Mouse (Mus musculus): Measurements from ENCODE around the gene Dnajc24. TPM values are rescaled to one million over a fixed set of nuclear protein-coding genes. Genes with fewer than 3 reads are reported as not detected.

The Dnajc24 gene
- polyA plus RNA-seq, 1 experiment = 12.5 TPM

DNA sequence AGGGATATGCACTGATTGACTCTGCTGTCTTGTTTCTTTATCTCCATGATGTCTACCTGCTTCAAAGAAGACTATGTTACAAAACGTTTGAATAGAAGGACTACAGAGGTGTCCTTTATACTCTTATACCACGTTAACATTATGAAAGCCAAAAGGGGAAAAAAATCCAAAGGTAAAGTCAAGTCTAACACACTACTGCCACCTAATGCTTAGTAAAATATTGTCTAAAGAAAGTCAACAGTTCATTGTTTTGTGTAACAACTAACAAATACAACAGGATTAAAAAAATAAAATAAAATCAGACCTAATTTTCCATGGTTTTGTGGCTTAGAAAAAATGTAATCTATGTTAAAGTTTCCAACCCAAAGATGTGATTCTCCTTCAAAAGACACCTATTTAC lies 15.3 kb downstream of the Dnajc24 start:
- no peaks in the 10 kb centered on the region for H3K27me3 ChIP-seq (replicated peaks; ENCODE audit: control insufficient read depth, insufficient read depth, low read length)
- H3K36me3 ChIP-seq (ENCODE audit: control insufficient read depth, insufficient read depth, low read length) = no peaks in the 10 kb centered on the region
- H3K4me3 ChIP-seq (ENCODE audit: insufficient read depth, low read depth, low read length) = no peak overlapping the region
- DNase-seq = peak; percentile 3
- H3K4me1 ChIP-seq (ENCODE audit: control insufficient read depth, insufficient read depth, low read length) = peaks cover 2% of the 10 kb centered on the region; the same call in 1 of the 2 replicates
- no peak overlapping the region for H3K27ac ChIP-seq (ENCODE audit: insufficient read depth, low read depth, low read length)
- TF ChIP-seq CTCF (conservative IDR thresholded peaks at IDR 0.05; ENCODE audit: insufficient read depth, insufficient read length, low read depth, low read length) (0 out of 2 replicates have a peak, but pooled peaks have one; percentile 2), POLR2A (IDR thresholded peaks at IDR 0.05; ENCODE audit: low read depth, low read length) (no peak)
- WGBS = 14% methylated on average over 2 of the region's 2 CpGs

DNA sequence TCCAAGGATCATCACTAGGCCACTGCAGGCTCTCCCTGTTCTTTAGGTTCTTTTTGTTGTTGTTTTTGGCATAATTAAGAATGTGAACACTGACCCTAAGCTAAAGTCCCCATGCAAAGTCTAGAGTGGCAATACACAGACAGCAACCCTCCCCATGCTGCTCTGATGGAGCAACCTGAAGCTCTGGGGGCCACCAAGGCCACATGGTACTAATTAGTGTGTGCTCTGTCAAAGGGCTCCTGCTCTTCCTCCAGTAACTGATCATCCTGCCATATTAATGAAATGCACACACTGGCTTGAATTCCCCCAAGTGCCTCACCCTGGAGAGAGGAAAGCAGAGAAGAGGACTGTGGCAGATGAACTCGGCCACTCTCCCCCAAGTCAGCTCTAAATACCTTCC lies 16.2 kb downstream of the Dnajc24 start:
- DNase-seq = no peak
- H3K4me1 ChIP-seq (ENCODE audit: control insufficient read depth, insufficient read depth, low read length) = peaks cover 2% of the 10 kb centered on the region; the same call in 1 of the 2 replicates
- H3K36me3 ChIP-seq (ENCODE audit: control insufficient read depth, insufficient read depth, low read length) = no peaks in the 10 kb centered on the region
- 82% methylated on average over 1 of the region's 1 CpGs for WGBS
- H3K4me3 ChIP-seq (ENCODE audit: insufficient read depth, low read depth, low read length) = no peak overlapping the region
- H3K27me3 ChIP-seq (replicated peaks; ENCODE audit: control insufficient read depth, insufficient read depth, low read length) = no peaks in the 10 kb centered on the region
- H3K27ac ChIP-seq (ENCODE audit: insufficient read depth, low read depth, low read length) = no peak overlapping the region
- TF ChIP-seq CTCF (conservative IDR thresholded peaks at IDR 0.05; ENCODE audit: insufficient read depth, insufficient read length, low read depth, low read length) = no peak
- TF ChIP-seq POLR2A (IDR thresholded peaks at IDR 0.05; ENCODE audit: low read depth, low read length) = no peak

DNA sequence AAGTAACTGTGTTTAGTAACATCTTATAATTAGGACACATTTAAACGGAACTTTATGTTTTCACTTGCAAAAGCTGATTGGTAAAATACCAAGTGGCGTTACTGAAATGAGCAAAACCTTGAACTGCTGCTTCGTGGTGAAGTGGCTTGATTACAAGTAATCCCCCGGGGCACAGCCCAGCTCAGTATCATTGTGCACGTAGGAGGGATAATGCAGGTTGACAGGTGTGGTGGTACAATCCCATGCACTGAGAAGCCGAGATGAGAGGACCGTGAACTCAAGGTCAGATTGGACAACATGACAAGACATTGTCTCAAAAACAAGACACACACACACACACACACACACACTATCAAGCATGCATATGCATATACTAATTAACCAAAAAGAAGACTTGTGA lies 18.1 kb downstream of the Dnajc24 start:
- Histone ChIP-seq H3K27ac (ENCODE audit: insufficient read depth, low read depth, low read length) (no peak overlapping the region), H3K4me3 (ENCODE audit: insufficient read depth, low read depth, low read length) (no peak overlapping the region), H3K27me3 (replicated peaks; ENCODE audit: control insufficient read depth, insufficient read depth, low read length) (no peaks in the 10 kb centered on the region), H3K36me3 (ENCODE audit: control insufficient read depth, insufficient read depth, low read length) (no peaks in the 10 kb centered on the region), H3K4me1 (ENCODE audit: control insufficient read depth, insufficient read depth, low read length) (peaks cover 2% of the 10 kb centered on the region; the same call in 1 of the 2 replicates)
- DNase-seq = no peak
- TF ChIP-seq CTCF (conservative IDR thresholded peaks at IDR 0.05; ENCODE audit: insufficient read depth, insufficient read length, low read depth, low read length) = no peak
- no peak for TF ChIP-seq POLR2A (IDR thresholded peaks at IDR 0.05; ENCODE audit: low read depth, low read length)
- WGBS = 88% methylated on average over 7 of the region's 7 CpGs

DNA sequence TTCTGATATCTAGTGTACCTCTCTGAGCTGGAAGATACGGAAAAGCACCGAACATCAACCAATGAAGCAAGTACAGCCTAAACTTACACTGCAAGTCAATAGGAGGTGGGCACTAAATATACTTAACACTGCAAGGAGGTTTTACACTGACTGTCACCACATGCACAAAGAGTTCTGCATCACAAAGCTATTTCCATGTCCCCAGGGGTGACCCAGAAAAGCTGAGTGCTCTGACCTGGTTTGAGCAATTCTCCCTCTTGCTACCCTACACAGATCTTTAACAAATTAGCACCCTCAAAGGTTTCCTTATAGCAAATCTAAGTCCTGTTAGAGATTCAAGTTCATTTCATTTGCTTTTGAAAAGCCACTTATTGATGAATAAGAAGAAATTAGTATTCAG lies 25.3 kb downstream of the Dnajc24 start:
- WGBS = 98% methylated on average over 2 of the region's 2 CpGs
- Histone ChIP-seq H3K4me1 (ENCODE audit: control insufficient read depth, insufficient read depth, low read length) (no peaks in the 10 kb centered on the region), H3K27ac (ENCODE audit: insufficient read depth, low read depth, low read length) (no peak overlapping the region), H3K36me3 (ENCODE audit: control insufficient read depth, insufficient read depth, low read length) (no peaks in the 10 kb centered on the region), H3K27me3 (replicated peaks; ENCODE audit: control insufficient read depth, insufficient read depth, low read length) (no peaks in the 10 kb centered on the region), H3K4me3 (ENCODE audit: insufficient read depth, low read depth, low read length) (no peak overlapping the region)
- TF ChIP-seq CTCF (conservative IDR thresholded peaks at IDR 0.05; ENCODE audit: insufficient read depth, insufficient read length, low read depth, low read length) (no peak), POLR2A (IDR thresholded peaks at IDR 0.05; ENCODE audit: low read depth, low read length) (no peak)
- no peak for DNase-seq

DNA sequence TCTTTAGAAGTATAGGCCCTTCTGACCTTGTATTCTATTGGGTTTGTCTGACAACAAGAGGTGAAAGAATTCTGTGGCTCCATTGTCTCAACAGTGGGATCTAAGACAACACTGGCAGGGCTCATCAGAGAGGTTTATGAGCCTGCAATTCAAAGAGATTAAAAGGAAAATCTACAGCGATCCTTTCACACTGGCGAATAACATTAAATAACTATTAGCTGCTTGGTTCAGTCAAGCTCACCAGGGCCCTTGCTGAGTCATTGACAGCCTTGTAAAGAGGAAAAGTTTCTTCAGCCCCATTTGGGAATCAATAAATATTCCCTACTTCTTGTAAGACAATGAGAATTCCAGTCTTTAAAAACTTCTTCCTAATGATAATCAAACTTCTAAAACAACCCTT lies 29.4 kb downstream of the Dnajc24 start:
- H3K4me3 ChIP-seq (ENCODE audit: insufficient read depth, low read depth, low read length) = no peak overlapping the region
- peaks cover 1% of the 10 kb centered on the region; the same call in 1 of the 2 replicates for H3K36me3 ChIP-seq (ENCODE audit: control insufficient read depth, insufficient read depth, low read length)
- no peaks in the 10 kb centered on the region for H3K4me1 ChIP-seq (ENCODE audit: control insufficient read depth, insufficient read depth, low read length)
- no peaks in the 10 kb centered on the region for H3K27me3 ChIP-seq (replicated peaks; ENCODE audit: control insufficient read depth, insufficient read depth, low read length)
- H3K27ac ChIP-seq (ENCODE audit: insufficient read depth, low read depth, low read length) = no peak overlapping the region
- TF ChIP-seq POLR2A (IDR thresholded peaks at IDR 0.05; ENCODE audit: low read depth, low read length) (no peak), CTCF (conservative IDR thresholded peaks at IDR 0.05; ENCODE audit: insufficient read depth, insufficient read length, low read depth, low read length) (no peak)
- 26% methylated on average over 2 of the region's 2 CpGs for WGBS
- DNase-seq = no peak

DNA sequence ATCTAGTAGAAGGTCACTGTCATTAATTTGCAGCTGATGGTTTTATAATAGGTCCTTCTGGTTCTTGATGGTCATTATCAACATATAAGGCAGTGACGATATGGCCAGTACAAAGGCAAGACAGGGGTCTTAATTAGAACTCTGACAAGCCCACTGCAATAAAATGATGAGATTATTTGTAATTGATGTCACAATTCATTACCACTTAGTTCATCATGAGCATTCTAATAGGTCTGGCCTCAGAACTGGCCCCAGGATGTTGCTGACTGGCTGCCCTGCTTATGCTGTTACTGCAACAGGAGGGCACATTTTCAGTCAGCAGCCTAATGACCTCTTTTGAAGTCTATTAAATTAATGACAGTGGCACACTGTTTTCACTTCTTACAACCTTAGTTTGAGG lies 39.9 kb downstream of the Dnajc24 start:
- Histone ChIP-seq H3K27me3 (replicated peaks; ENCODE audit: control insufficient read depth, insufficient read depth, low read length) (no peaks in the 10 kb centered on the region), H3K27ac (ENCODE audit: insufficient read depth, low read depth, low read length) (no peak overlapping the region), H3K36me3 (ENCODE audit: control insufficient read depth, insufficient read depth, low read length) (no peaks in the 10 kb centered on the region; the same call in 1 of the 2 replicates), H3K4me3 (ENCODE audit: insufficient read depth, low read depth, low read length) (no peak overlapping the region), H3K4me1 (ENCODE audit: control insufficient read depth, insufficient read depth, low read length) (no peaks in the 10 kb centered on the region)
- 93% methylated on average over 1 of the region's 1 CpGs for WGBS
- TF ChIP-seq CTCF (conservative IDR thresholded peaks at IDR 0.05; ENCODE audit: insufficient read depth, insufficient read length, low read depth, low read length) (no peak), POLR2A (IDR thresholded peaks at IDR 0.05; ENCODE audit: low read depth, low read length) (no peak)
- no peak for DNase-seq

DNA sequence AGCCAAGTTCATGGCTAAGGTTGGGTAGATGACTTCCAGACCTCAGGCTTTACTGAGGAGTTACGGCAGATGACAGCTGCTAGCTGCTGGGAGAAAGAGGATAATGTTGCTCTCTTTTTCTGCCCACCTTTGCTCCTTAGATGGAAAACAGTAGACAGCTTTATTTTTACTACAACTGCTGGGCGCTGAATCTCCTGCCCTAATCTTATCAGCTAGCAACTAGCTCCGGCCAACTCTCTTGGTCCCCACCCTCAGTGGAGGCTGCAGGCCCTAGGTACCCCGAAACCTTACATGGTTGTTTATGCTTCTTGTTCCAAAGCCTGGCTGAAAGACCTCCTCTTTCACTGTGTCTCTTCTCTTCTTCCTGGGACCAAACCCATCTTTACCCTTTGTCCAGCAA lies 49.5 kb downstream of the Dnajc24 start:
- Histone ChIP-seq H3K4me1 (ENCODE audit: control insufficient read depth, insufficient read depth, low read length) (no peaks in the 10 kb centered on the region), H3K36me3 (ENCODE audit: control insufficient read depth, insufficient read depth, low read length) (no peaks in the 10 kb centered on the region), H3K4me3 (ENCODE audit: insufficient read depth, low read depth, low read length) (no peak overlapping the region), H3K27ac (ENCODE audit: insufficient read depth, low read depth, low read length) (no peak overlapping the region), H3K27me3 (replicated peaks; ENCODE audit: control insufficient read depth, insufficient read depth, low read length) (no peaks in the 10 kb centered on the region)
- WGBS = 88% methylated on average over 4 of the region's 4 CpGs
- no peak for TF ChIP-seq POLR2A (IDR thresholded peaks at IDR 0.05; ENCODE audit: low read depth, low read length)
- TF ChIP-seq CTCF (conservative IDR thresholded peaks at IDR 0.05; ENCODE audit: insufficient read depth, insufficient read length, low read depth, low read length) = no peak
- DNase-seq = no peak

Data from kidney, adult 2 months (tissue).